Mouse (Mus musculus) olfactory bulb, adult 2 months (tissue): ENCODE measurements around the gene Pnma1. TPM values are rescaled to one million over a fixed set of nuclear protein-coding genes. Genes with fewer than 3 reads are reported as not detected.

Experiments
- H3K27ac ChIP-seq: fragments of 200-500 bp; 2 replicates; pipeline ENCODE4 v1.5.1; 2012; ENCODE audit warnings: low read depth, low read length; ENCODE audit not compliant: insufficient read depth
- H3K4me1 ChIP-seq: fragments of 200-500 bp; 2 replicates; pipeline ENCODE4 v1.6.1; 2012; ENCODE audit warnings: low read length; ENCODE audit not compliant: control insufficient read depth, insufficient read depth
- H3K4me3 ChIP-seq: fragments of 200-500 bp; 2 replicates; pipeline ENCODE4 v1.5.1; 2012; ENCODE audit warnings: mild to moderate bottlenecking, low read depth, low read length, moderate library complexity; ENCODE audit not compliant: insufficient read depth
- CTCF ChIP-seq: fragments of 200-500 bp; IDR thresholded peaks from 2 replicates; pipeline ENCODE4 v1.5.1; 2012; ENCODE audit warnings: low read depth, mild to moderate bottlenecking, low read length, moderate library complexity; ENCODE audit not compliant: insufficient read depth
- POLR2A ChIP-seq: fragments of 200-500 bp; IDR thresholded peaks from 2 replicates; pipeline ENCODE4 v1.6.1; 2012; ENCODE audit warnings: mild to moderate bottlenecking, low read depth, low read length, moderate library complexity; ENCODE audit not compliant: insufficient read depth
- WGBS: fragments of 180-500 bp; shearing (Covaris S2); methylation state at CpG from one replicate; pipeline ENCODE4 v1.1.7; 2018; 5-methylcytosine and 5-hydroxymethylcytosine counted together
- polyA plus RNA-seq: library from polyadenylated mRNA; stranded (reverse); fragments of >200 nt; gene quantifications from 2 replicates; pipeline ENCODE4 v1.2.4, GENCODE M21; 2012; ENCODE audit warnings: low replicate concordance; ENCODE audit not compliant: missing spikeins, insufficient read depth, insufficient read length

Pnma1 gene
- polyA plus RNA-seq, 1 experiment, result not detected

DNA sequence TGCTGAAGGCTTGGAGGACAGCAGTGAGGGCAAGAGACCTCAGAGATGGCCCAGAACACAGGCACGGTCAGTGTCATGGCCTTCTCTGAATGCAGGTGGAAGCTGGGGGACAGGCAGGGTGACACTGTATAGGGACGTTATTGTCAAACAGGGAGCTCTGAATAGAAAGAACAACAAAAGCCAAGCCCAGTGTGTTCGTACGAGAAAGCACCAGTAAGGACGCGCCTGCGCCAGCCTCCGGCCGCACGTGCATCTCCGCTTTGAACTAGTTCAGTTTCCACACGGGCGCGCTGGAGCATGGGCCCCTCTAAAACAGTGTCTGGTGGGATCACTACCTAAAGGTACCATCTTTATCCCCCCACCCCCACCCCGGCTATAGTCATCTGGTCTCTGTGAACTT lies 1.7 kb upstream of the Pnma1 start:
- Histone ChIP-seq H3K4me1 (peaks cover 32% of the 10 kb centered on the region), H3K4me3 (no peak overlapping the region), H3K27ac (peak overlapping the region; percentile 76; the same call in 1 of the 2 replicates)
- TF ChIP-seq CTCF, result no peak
- TF ChIP-seq POLR2A, result no peak
- 61% methylated on average over 15 of the region's 15 CpGs for WGBS

DNA sequence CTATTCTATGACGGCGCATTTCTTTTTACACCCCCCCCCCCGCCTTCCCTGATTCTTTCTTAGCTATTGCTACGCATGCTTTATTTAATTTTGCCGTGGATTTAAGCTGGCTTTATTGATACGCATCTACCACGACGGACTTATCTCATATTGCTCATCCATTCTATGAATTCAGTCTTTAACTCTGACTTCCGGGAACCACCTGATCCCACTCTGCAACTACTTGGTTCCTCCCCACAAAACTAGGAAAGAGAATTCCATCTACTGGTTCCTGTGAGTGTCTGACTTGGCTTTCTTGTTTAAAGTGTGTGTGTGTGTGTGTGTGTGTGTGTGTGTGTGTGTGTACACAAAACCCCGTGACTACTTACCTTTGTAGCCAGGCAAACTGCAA lies 328 bp upstream of the Pnma1 start:
- Histone ChIP-seq H3K4me1 (peaks cover 28% of the 10 kb centered on the region), H3K4me3 (peak overlapping the region; percentile 77), H3K27ac (peak overlapping the region; percentile 71)
- 4% methylated on average over 10 of the region's 10 CpGs for WGBS
- TF ChIP-seq POLR2A (no peak; the same call in 1 of the 2 replicates), CTCF (no peak)

DNA sequence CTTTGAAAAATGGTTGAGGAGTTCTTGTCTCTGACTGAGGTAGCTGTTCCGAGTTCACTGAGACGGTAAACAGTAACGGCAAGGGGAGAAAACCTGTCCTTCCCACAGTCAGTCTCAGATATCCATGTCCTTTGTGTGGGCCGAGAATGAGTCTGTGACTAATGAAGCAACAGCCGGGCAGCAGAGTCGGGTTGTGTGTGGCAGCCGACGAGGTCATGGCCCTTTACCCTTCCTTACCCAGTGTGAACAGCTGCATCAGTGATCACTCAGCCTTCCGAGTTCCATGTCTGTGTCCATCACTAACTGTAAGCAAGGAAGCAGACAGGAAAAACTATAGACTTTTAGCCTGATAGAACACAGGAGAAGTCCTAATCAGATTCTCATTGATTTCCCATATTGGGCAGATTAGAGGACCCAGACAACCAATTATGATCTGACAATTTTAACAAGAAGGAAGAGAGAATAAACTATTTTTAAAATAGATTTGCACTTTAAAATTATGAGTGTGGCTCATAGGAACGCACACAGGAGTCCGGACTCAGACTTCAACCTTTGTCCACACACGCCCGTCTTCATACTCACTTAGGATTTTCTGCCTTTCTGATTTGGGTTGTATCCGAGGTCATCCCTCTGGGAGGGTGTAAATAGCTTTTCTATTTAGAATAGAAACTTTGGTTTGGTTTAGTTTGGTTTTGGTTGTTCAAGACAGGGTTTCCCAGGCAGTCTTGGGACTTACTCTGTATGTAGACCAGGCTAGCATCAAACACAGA lies 5.8 kb downstream of the Pnma1 start:
- Histone ChIP-seq H3K4me3 (no peak overlapping the region), H3K4me1 (peaks cover 11% of the 10 kb centered on the region), H3K27ac (no peak overlapping the region)
- WGBS, result 72% methylated on average over 14 of the region's 14 CpGs
- no peak for TF ChIP-seq CTCF

DNA sequence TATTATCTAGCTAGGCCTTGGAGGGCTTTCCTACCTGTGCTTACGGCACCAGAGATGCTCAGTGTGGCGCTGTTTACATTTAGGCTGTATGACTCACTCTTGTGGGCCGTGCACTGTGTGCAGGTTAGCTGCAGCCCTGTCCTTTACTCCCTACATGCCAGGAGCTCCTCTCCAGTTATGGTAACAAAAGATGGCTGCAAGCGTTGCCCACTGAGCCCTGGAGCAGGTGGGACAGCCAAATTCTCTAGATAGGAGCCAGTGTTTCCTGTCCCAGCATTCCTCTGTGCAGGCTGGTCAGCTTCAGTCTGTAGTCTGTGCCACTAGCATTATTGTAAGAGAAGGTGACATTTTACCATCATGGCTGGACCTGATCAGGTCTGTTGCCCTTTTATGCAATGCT lies 7.0 kb downstream of the Pnma1 start:
- H3K4me3 ChIP-seq, result no peak overlapping the region
- no peak for TF ChIP-seq CTCF
- no peak for TF ChIP-seq POLR2A
- no peaks in the 10 kb centered on the region for H3K4me1 ChIP-seq
- WGBS, result 85% methylated on average over 4 of the region's 4 CpGs
- no peak overlapping the region for H3K27ac ChIP-seq

DNA sequence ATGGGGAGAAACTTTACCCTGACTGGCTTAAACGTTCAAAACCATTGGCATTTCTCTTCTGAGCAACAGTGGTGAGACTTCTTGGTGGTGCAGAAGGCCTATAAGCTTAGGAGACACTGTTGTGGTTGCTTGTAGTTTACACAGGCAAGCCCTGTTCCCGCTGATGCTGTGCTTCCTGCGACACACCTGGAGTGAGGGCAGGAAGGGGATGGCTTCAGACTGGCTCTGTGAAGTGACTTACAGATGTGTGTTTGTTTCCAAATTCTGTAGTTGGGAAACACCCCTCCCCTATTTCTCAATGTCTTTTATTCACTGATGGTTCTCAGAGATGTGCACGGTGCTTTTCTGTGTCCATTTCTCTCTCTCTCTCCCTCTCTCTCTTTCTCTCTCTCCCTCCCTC lies 8.2 kb downstream of the Pnma1 start:
- 70% methylated on average over 4 of the region's 4 CpGs for WGBS
- no peak for TF ChIP-seq POLR2A
- TF ChIP-seq CTCF, result no peak
- no peak overlapping the region for H3K27ac ChIP-seq

DNA sequence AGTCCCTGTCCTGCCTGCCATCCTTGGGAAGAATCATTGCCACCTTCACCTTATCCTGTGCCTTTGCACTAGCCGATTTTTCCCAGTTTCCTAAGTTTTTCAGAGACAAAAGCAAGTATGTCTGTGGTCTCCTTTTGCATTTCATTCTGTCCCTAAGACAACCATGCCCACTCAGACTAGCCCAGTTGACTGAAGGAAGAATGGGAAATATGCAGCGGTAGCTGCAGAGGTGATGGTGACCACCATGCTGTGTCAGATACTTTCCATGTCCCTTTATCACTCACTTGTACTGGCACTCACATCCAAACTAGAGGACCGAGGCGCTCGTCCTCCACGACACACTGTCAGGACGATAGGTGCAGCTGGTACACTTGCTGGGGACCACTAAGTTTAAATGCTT lies 11.2 kb downstream of the Pnma1 start:
- Histone ChIP-seq H3K4me1 (no peaks in the 10 kb centered on the region), H3K4me3 (no peak overlapping the region), H3K27ac (no peak overlapping the region)
- WGBS, result 91% methylated on average over 7 of the region's 7 CpGs
- TF ChIP-seq POLR2A (no peak), CTCF (no peak)

More for the DNA sequence above, 8.2 kb downstream of the Pnma1 start:
- Histone ChIP-seq H3K4me3 (no peak overlapping the region), H3K4me1 (no peaks in the 10 kb centered on the region)

DNA sequence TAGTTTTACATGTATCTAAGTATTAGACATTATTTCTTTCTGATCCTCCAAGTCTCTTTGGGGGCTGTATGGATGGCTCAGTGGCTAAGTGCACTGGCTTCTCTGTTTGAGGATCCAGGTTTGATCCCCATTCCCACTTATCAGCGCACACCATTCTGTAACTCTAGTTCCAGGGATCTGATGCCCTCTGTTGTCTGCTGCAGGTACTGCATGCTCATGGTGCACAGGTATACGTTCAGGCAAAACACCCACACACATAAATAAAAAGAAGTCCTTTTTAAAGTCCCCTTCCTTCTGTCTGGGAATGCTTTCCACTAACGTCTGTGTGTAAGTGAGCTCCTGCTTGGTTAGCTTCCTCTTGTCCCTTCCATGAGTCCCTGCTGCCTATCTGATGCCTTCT lies 16.0 kb downstream of the Pnma1 start:
- Histone ChIP-seq H3K4me3 (no peak overlapping the region), H3K27ac (no peak overlapping the region), H3K4me1 (no peaks in the 10 kb centered on the region)
- 71% methylated on average over 3 of the region's 3 CpGs for WGBS
- TF ChIP-seq CTCF, result no peak
- no peak for TF ChIP-seq POLR2A

DNA sequence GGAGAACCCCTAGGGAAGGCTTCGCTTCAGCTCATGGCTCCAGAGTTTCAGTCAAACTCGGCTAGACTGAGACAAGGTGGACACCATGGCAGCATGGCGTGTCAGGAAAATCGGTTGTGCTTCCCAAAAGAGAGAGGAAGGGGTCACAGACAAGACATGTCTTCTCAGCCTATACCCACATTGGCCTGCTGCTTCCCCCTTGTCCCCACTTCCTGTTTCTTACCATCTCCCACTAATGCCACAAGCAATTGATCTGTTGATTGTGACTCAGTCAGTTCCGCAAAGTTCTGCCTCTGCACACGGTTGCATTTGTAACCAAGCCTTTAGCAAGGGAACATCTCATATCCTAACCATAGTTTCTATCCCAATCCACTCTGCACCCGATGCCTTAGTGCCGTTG lies 18.4 kb downstream of the Pnma1 start:
- Histone ChIP-seq H3K27ac (no peak overlapping the region), H3K4me1 (no peaks in the 10 kb centered on the region), H3K4me3 (no peak overlapping the region)
- WGBS, result 93% methylated on average over 8 of the region's 8 CpGs
- TF ChIP-seq CTCF (no peak), POLR2A (no peak)

DNA sequence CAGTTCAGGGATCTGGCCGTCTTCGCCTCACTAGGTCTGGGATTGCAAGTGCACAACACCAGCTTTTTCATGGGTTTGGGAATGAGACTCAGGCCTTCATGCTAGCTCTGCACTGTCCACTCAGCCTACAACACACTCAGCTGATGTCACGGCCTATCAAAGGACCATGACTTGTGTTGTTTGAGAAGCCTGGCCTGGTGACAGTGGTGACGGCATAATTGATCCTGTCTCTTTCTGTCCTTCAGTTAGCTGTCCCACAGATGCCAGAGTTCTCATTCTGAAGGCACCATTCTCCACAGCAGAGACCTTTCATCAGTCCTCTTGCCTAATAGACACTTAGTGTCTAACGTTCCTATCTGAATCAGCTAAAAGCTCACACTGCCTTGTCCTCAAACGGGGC lies 19.7 kb downstream of the Pnma1 start:
- Histone ChIP-seq H3K27ac (no peak overlapping the region), H3K4me3 (no peak overlapping the region), H3K4me1 (no peaks in the 10 kb centered on the region)
- 85% methylated on average over 6 of the region's 6 CpGs for WGBS
- no peak for TF ChIP-seq CTCF
- TF ChIP-seq POLR2A, result no peak
